Mouse (Mus musculus): ENCODE measurements at regions not wholly inside any gene's neighbourhood (a gene's known extent, or its start where the extent isn't known, plus 50 kb on each side); places are given as distances from the start of the nearest gene placed in this dataset.

DNA sequence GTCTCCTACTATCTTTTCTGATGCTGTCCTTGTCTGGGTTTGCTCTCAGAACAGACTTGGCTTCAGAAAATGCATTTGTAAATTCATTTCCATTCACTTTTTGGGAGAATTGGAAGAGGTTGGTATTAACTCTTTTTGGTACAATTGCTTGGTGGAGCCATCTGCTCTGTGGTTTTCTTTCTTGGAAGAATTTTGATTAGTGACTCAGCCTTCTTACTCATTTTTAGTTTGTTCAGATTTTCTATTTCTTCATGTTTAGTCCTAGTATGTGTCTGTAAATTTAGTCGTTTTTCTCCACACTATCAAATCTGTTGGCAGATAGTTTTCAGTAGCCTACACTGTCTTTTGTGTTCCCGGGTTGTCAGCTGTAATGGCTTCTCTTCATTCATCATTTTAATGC lies 288.7 kb upstream of the Nrp1 start:
- DNase-seq, result no peak

DNA sequence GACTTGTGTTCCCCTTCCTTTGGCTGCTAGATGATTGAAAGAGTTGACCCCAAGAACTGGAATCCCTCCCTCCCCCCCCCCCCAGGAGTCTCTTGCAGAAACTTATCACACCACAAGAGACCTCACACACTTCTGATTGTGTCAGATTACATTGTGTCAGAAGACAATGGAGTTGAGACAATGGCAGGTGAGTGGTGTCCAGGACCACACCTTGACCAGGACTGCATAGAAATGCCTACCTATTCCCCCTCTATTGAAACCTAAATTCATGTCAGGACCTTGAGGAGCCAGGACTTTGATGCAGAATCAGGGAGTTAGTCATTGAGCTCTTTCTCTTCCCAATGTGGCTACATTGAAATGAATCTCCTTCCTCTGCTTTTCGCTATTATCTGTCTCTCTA lies 282.8 kb upstream of the Nrp1 start:
- DNase-seq, result no peak

DNA sequence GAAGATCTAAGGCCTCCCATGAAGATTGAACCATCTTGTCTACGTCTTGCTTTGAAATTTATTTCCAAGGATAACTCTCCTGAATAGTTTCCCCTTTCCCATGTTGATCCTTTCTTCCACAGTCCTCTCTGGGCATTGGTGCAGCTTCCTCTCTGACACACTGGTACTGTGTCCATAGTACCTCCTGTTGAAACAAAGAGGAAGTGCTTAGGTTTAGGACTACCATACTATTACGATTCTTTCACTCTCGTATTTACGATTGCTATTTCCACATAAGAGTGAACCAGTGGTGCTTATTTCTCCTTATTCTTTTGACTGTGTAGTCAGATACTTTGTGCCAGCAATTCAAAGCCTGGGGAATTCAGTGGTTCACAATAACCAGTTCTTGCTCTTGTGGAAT lies 282.2 kb upstream of the Nrp1 start:
- no peak for DNase-seq

DNA sequence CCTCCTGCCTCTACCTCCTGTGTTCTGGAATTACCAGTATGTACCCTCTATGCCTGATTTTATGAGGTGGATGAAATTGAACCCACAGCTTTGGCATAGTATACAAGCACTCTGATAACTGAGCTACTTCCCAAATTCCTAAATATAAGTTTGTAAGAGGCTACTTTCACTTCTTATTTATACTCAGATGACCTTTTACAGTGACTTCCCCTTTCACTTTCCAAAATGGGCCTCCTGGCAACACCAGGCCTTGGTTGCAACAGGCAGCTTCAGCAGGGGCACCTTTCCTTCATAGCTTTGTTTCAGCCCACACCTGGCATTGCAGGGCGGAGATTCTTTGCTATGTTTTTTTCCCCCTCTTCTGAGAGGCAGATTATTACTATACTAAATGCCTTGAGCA lies 279.7 kb upstream of the Nrp1 start:
- DNase-seq, result no peak

DNA sequence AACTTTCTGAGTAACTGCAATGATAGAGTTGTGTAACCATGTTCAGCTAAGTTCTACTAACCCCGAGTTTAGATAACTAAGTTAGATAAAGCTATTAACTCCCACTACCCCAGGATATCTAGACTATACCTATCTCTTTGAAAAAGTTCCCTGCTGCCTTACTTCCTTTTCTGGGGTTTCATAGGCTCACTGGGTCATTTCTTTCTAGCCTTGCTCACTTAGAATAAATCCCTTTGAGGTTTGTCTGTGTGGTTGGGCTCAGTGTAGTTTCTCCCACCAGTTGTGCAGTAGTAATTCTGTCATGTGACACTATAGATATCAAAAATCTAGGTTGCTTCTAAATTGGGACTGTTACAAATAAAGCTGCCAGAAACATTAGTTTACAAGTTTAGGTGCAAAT lies 272.6 kb upstream of the Nrp1 start:
- DNase-seq, result no peak

DNA sequence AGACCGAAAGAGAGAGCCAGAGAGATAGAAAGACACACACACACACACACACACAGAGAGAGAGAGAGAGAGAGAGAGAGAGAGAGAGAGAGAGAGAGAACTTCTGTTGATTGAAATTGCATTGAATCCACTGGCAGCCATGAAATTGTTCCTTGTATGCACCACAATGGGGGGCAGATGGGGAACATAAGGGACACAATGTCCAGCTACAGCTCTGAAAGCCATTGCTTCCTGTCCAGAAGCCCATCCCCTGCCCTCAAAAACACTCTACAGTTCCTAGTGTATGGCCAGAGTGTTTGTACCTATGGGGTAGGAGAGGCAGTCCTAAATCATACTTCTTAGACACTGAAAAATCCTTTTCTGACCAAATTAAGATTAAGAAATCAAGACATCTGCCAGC lies 270.9 kb upstream of the Nrp1 start:
- no peak for DNase-seq

DNA sequence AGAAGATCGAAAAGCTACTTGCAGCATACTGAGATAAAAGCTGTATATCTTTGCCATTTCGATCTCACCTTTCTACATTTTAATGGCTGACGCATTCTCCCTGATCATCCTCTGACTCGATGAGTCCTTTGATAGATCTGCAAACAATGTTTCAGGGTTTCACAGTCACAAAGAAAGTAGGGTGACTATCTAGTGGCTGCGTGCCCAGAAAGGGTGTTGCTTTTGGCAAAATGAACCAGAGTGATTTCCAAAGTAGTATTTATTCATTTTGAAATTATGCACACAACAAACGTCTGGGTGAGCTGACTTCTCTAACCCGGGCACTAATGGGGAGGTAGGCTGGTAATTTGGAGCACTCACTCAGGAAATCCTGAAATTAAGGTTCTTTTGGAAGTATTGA lies 265.6 kb upstream of the Nrp1 start:
- no peak for DNase-seq

DNA sequence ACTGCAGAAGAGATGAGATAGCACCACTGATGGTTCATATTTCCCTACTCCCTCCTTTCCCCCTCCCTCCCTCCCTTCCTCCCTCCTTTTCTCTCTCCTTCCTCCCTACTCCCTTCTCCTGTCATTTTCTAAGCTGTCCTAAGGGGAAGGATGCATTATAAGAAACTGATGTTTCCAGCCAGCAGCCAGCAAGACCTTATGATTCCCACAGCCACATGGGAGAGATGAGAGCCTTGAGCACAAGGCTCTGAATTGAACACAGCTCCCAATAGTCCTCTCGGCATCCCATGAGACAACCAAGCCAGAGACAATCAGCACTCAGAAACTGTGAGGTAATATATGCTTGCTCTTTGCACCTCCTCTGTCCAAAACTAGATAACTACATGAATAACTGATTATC lies 263.0 kb upstream of the Nrp1 start:
- no peak for DNase-seq

DNA sequence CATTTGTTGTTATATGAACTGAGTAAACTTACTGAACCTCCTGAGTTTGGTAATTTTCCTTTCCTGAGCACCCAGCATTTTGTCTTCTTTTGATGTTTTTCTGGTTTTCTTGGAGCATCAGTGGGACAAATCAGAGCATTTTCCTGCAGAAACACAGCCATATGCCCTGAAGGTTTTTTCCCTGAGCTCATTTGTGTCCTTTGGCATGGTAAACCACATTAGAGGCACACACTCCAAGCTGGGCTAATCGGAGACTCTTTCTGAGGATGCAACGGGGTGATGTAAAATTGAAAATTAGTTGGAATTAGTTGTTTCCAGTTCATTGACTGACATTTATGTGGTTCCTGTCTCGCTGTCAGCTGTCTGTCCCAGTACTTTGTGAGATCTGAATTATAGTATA lies 260.8 kb upstream of the Nrp1 start:
- DNase-seq, result no peak

- no peak for DNase-seq
Measured at GRCm38 (mm10) chr8:128103380-128103779, 255.0 kb upstream of the Nrp1 start.

DNA sequence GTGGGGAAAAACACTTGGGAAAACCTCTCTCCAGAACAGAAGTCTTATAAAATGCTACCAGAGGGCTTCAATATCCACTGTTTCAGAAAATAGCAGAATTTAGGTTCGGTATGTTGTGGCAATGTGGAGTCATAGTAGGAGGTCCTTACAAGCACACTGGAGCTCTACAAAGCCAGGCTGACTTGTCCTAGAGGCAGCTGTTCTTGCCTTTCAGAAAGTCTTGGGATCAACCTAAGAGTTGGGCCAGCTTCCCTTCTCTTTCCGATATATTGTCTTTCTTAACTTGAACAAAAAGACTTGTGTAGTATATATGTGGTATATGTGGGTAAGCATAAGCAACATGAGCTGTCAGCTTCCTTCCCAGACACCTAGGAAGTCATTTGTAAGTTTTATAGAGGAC lies 251.8 kb upstream of the Nrp1 start:
- no peak for DNase-seq

DNA sequence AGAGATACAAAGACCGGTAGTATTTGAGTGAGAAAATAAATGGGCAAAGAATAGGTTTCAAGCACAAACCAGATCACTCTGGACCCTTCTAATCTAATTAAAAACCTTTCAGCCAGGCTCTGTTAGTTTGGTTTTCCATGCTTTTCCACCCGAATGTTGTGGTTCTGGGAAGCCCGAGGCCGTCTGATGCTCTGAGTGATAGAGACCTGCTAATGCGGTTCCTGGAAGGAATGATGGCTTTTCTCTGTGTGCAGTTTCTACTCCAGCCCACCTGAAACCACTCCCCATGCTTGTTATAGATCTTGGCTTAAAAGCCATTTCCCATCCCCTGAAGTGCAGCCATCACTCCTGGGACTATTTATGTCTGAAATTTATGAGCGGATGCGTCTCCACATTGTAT lies 251.4 kb upstream of the Nrp1 start:
- no peak for DNase-seq

DNA sequence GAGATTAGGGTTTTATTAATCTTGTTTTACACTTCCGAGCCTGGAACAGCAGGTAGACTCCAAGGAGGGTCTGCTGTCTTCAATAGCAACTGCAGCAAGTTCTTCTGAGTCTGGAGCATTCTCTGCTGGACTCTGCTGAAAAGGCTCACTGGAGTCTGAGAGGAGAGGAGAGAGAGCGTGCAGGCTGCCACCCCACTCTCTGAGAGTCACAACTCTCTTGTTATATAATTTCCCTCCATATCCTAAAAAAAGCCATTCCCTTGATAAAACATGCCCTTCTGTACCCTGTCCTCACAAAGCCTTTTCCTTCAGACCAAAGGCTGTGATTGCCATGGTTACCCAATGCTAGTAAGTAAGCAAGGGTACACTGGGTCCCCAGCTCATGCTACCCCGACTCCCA lies 249.4 kb upstream of the Nrp1 start:
- DNase-seq, result no peak

- no peak for DNase-seq
Measured at GRCm38 (mm10) chr8:128111132-128111531, 247.3 kb upstream of the Nrp1 start.

GRCm38 (mm10) chr8:128113116-128113515 lies 245.3 kb upstream of the Nrp1 start:
- DNase-seq, result no peak

GRCm38 (mm10) chr8:128141290-128141966 lies 217.0 kb upstream of the Nrp1 start:
- no peak for DNase-seq

DNA sequence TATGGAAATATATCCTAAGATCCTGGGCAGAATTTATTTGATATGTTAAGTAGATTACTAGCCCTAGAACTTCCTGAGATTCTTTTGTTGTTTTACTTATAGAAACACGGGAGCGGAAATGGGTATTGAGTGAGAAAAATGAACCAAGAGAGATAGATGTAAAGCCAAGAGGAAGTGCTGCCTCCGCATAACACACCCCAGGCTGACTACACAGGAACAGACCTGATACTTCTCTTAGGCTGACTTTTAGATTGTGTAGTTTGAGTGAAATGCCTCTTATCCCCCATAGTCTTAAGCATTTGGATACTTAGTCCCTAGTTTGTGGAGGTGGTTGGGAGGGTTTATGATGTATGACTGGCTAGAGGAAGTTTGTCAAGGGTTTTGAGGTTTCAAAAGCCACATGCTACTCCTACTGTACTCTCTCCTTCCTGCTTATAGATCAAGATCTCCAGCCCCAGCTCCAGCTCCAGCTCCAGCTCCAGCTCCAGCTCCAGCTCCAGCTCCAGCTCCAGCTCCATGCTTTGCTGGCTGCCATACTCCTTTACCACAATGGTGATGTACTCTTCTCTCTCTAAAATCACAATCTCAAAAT lies 210.0 kb upstream of the Nrp1 start:
- no peak for DNase-seq

DNA sequence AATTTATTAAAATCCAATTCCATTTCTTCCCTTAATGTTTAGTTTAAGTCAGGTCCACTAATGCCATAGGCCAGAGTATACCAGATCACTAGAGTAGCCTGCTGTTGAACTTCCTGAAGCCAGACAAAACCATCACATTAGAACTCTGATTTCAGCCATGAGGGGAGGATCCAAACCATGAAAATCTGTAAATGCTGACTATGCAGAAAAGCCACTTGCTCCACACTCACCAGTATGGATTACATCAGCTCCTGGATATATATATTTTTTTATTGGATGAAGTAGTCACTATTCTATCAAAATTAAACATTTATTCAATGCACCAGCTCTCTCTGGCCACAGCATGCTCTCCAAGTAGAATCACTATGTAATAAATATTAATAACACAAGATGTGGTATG lies 202.8 kb upstream of the Nrp1 start:
- no peak for DNase-seq

GRCm38 (mm10) chr8:128156221-128156620 lies 202.2 kb upstream of the Nrp1 start:
- DNase-seq, result no peak

DNA sequence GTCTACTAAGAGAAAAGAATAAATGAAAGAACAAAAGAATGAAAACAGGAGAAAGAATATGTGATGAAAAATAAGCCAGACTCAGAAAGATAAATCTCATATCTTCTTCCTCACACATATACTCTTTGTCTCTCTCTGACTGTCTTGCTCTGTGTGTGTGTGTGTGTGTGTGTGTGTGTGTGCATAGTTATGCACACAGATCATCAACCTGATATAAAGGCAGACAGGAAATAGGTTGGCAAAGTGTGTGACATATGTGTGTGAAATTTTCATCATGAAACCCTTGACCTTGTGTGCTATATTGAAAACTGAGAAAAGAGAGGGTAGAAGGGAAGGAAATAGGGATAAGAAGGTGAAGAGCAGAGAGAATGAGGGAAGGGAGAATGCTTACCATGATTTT lies 195.5 kb upstream of the Nrp1 start:
- DNase-seq, result no peak

DNA sequence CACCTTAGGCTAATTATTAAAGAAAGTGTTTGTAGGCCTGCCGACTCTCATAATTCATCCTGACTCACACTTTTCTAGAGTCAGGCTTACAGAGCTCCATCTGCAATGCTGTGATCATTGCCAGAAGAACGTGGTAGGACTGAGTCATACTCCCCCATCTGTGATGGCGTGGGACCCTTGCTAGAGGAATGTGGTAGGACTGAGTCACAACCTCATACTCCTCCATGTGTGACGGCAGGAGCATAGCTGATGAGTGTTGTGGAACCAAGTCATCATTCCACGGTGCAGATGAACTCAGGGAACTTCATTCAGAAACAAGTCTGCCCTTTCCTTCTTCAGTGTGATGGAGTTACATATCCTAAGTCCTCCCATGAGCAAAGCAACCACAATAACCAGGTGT lies 193.4 kb upstream of the Nrp1 start:
- no peak for DNase-seq

DNA sequence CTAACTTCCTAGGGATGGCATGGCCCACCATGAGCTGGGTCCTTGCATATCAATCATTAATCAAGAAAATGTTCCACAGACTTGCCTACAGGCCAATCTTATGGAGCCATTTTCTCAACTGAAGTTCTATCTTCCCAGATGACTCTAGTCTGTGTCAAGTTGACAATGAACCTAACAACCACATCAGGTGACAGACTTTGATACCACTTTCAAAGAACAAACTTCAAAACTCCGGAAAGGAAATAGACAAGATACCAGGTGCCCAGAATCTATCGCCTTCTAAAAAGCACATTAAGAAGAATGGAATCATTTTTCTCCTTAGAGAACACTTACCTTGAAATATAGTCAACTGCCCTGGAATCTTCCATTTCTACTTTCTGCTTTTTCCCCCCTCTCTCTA lies 192.8 kb upstream of the Nrp1 start:
- no peak for DNase-seq

GRCm38 (mm10) chr8:128166097-128166496 lies 192.3 kb upstream of the Nrp1 start:
- DNase-seq, result no peak

- no peak for DNase-seq
Measured at GRCm38 (mm10) chr8:128168819-128169218, 189.6 kb upstream of the Nrp1 start.

DNA sequence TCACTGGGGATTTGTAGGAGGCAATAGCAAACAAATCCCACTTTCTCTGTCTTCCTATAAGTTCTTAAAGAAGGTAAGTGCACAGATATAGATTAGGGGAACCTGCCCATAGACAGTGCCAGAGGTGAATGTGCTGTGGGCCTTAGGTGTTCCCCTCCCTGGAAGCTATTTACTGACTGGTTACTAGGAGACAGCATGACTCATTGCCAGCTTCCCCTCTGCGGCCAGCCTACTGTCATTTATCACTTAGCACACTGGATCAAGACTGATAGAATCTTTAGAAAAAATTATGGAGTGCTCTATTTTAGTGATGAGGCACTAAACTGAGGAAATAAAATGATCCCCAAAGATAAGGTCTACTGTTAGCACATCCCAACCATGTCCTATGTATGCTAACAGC lies 187.3 kb upstream of the Nrp1 start:
- DNase-seq, result no peak

All from cerebellum, adult 8-10 months (tissue).